Mouse (Mus musculus) c-Kit-positive CD71-positive TER-119-positive erythroid progenitor cells, embryonic 14.5 days (primary cell): ENCODE results near the gene Pycr1.

Experiments used
- DNase-seq: peaks from one replicate; pipeline ENCODE4 v3.0.0-alpha.2; 2013; ENCODE audit warnings: low spot score

Pycr1 gene

GRCm38 (mm10) chr11:120657301-120657700, 13.7 kb upstream of the Pycr1 start:
- DNase-seq = no peak

- no peak for DNase-seq
Measured at GRCm38 (mm10) chr11:120654741-120655140, 11.2 kb upstream of the Pycr1 start.

- DNase-seq = no peak
Measured at GRCm38 (mm10) chr11:120651872-120652271, 8.3 kb upstream of the Pycr1 start.

GRCm38 (mm10) chr11:120648001-120648476, 4.5 kb upstream of the Pycr1 start, which contains the start of gene Myadml2:
Gene Myadml2 (minus strand): TSS chr11:120648158.
- DNase-seq = no peak

- no peak for DNase-seq
Measured at GRCm38 (mm10) chr11:120647047-120647830, 3.7 kb upstream of the Pycr1 start.

- no peak for DNase-seq
Measured at GRCm38 (mm10) chr11:120642939-120643600, 499 bp downstream of the Pycr1 start.

GRCm38 (mm10) chr11:120641869-120642268, 1.7 kb downstream of the Pycr1 start:
- no peak for DNase-seq

GRCm38 (mm10) chr11:120641255-120641654, 2.3 kb downstream of the Pycr1 start:
- DNase-seq = no peak

GRCm38 (mm10) chr11:120634810-120635209, 8.8 kb downstream of the Pycr1 start:
- DNase-seq = no peak

- peak; percentile 93 for DNase-seq
Measured at GRCm38 (mm10) chr11:120633520-120634343, 9.8 kb downstream of the Pycr1 start, which contains the start of gene Mafg. Gene Mafg (minus strand): TSS chr11:120633600.

GRCm38 (mm10) chr11:120632559-120633519, 10.7 kb downstream of the Pycr1 start:
- DNase-seq = peak; percentile 76

- peak; percentile 67 for DNase-seq
Measured at GRCm38 (mm10) chr11:120631726-120632448, 11.7 kb downstream of the Pycr1 start.

- DNase-seq = peak; percentile 62
Measured at GRCm38 (mm10) chr11:120630881-120631725, 12.5 kb downstream of the Pycr1 start.

- no peak for DNase-seq
Measured at GRCm38 (mm10) chr11:120630401-120630871, 13.1 kb downstream of the Pycr1 start.

GRCm38 (mm10) chr11:120629911-120630310, 13.7 kb downstream of the Pycr1 start:
- peak; percentile 85 for DNase-seq

- peak; percentile 59 for DNase-seq
Measured at GRCm38 (mm10) chr11:120629341-120629730, 14.2 kb downstream of the Pycr1 start.

GRCm38 (mm10) chr11:120628601-120629340, 14.8 kb downstream of the Pycr1 start:
- no peak for DNase-seq

GRCm38 (mm10) chr11:120627468-120628300, 15.9 kb downstream of the Pycr1 start:
- no peak for DNase-seq
